Mouse (Mus musculus): Measurements from ENCODE around the gene Eif4b. TPM values are rescaled to one million over a fixed set of nuclear protein-coding genes. Genes with fewer than 3 reads are reported as not detected.
"Not testable (repeated sequence)": the region's sequence is repeated elsewhere in the genome, so short reads cannot be mapped to it uniquely, and the experiment has no call there.

Gene Eif4b
- total RNA-seq, 2 experiments from 2014 or later = 225 to 261 TPM

DNA sequence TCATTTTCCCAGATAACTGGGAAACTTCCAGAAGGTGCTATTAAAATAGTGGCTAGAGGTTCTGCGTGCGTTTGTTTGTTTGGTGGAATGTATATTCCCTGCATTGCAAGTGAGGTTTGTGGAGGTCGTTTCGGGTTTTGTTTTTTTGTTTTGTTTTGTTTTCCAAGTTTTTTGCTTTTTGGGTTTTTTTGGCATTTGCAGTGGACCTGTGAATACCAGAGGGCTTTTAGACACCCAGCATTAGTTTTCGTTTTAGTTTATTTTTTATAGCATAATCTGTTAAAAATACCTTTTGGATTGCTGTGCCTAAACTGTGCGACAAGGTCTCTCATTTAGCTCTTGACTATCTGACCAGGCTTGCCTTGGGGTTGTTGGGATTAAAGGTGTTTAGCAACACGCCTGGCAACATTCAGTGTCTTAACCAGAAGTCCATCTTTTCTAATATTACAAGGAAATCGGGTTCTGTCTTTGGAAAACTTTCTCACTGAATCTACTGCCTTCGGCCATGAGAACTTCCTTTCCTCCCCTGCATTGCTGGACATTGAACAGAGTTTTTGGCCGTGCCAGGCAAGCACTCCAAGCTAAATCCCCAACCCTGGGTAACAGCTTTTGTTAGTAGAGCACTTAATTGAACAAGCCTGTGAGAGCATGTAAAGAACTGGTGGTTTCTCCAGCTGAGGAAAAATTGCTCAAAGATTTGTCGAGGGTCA, 1.5 kb downstream of the Eif4b start:
- DNase-seq = no peak

DNA sequence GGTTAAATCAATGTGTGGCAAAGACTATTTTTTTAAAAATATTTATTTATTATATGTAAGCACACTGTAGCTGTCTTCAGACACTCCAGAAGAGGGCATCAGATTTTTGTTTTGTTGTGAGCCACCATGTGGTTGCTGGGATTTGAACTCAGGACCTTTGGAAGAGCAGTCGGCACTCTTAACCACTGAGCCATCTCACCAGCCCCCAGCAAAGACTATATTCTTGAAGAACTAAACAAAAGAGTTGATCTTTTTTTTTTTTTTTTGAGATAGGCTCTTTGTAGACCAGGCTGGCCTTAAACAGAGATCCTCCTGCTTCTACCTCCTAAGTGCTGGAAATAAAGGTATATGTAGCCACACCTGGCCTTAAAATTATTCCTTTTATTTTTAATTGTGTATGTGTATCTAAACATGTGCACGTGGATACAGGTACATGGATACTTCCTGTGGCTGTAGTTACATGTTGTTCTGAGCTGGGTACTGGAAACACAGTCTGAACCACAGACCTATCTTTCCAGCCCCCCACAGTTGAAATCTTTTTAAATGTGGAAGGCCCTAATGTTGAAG, 3.6 kb downstream of the Eif4b start:
- no peak for DNase-seq

DNA sequence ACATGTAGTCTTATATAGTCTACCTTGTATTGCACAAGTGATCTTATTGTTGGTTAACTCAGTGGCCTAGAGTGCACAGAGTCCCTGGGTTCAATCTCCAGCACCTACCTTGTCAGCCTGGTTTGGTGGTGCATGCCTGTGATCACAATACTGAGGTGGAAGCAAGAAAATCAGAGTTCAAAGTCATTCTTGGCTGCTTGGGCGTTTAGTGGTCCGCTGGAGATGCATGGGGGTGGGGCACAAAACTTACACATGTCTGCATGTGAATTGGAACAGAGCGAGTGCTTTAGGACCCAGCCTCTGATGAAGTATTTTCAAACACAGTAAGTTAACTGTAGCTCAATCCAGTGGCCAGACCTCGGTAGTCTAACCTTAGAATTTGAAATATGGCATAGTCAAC, 5.6 kb downstream of the Eif4b start:
- DNase-seq = no peak

DNA sequence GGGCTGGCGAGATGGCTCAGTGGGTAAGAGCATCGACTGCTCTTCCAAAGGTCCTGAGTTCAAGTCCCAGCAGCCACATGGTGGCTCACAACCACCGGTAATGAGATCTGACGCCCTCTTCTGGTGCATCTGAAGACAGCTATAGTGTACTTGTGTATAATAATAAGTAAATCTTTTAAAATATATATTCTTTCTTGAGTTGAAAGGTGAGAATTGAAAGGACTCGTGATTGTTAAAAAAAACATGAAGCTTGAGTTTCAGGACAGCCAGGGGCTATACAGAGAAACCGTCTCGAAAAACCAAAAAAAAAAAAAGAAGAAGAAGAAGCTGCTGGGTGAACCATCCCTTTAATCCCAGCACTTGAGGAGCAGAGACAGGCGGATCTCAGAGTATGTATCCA, 6.4 kb downstream of the Eif4b start:
- DNase-seq = not testable (repeated sequence)

DNA sequence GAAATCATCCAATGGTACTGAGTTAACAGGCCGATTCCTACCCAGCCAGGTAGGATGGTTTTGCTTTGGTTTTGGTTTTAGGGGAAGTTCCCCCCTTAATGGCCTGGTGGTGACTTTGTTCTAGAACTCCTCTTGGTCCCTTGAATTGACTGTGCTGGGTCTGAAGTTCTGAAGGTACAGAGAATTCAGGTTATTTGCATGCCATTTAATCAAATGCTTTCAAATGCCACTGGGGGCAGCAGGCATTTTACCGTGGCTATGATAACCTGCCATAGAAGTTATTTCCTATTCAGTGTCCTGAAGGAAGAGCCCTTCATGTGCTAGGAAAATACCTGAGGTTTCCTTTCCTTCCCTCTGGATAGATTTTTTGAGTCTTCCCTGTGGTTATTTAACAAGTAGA, 6.9 kb downstream of the Eif4b start:
- no peak for DNase-seq

DNA sequence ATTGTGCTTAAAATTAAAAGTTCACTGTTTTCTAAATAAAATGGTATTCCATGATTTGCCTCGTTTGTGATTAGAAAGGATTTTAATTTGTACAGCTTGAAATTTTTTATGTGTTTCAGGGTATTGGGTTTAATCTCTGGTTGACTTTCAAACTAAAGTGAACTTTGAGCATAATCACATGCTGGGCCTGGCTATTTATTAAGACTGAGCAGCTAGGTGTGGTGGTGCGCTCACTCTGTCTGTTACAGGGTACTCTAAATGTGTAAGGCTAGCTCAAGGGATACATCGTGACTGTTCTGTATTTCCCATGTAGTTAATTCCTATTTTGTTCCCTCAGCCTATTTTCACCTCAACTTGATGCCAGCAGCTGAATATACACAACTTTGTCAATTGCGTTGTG, 8.6 kb downstream of the Eif4b start:
- DNase-seq = no peak

DNA sequence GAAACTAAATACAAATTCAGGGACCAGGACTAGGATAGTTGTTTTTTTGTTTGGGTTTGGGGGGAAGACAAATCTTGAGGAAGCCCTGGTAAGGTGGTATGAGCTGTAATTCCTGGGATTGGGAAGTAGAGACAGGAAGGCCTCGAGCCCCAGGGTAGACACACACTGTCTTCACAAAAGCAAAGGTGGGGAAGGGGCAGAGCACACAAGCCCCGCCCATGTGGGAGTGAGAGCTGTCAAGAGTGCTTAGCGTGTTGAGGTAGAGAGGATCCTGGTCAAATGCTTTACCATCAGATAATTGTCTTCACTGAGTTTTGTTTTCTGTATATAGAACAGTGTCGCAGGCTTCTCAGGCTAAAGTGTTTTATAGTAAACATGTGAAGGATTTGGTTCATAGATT, 9.5 kb downstream of the Eif4b start:
- DNase-seq = no peak

DNA sequence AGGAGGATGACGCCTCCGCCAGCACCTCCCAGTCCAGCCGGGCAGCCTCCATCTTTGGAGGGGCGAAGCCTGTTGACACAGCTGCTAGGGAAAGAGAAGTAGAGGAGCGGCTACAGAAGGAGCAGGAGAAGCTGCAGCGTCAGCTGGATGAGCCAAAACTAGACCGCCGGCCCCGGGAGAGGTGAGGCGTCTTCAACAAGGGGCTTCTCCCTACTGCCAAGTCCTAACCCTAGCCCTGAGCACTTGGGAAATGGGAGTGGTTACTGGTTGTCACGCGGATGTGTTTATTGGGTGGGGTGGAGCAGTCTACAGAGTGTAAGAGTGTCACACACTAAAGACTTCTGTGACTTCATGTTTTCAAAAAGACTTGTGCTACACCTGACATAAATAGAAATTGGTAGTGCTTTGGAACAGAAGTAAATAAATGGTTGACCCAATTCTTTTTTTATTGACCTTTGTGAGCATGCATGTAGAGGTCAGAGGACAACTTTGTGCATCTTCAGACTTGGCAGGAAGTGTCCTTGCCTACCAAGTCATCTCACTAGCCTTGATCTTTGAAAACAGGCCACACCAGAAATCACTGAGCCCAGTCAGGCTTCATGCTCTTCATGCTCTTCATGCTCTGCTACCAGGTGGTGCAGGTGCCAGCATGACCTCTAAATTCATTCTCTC, 16.5 kb downstream of the Eif4b start:
- no peak for DNase-seq

DNA sequence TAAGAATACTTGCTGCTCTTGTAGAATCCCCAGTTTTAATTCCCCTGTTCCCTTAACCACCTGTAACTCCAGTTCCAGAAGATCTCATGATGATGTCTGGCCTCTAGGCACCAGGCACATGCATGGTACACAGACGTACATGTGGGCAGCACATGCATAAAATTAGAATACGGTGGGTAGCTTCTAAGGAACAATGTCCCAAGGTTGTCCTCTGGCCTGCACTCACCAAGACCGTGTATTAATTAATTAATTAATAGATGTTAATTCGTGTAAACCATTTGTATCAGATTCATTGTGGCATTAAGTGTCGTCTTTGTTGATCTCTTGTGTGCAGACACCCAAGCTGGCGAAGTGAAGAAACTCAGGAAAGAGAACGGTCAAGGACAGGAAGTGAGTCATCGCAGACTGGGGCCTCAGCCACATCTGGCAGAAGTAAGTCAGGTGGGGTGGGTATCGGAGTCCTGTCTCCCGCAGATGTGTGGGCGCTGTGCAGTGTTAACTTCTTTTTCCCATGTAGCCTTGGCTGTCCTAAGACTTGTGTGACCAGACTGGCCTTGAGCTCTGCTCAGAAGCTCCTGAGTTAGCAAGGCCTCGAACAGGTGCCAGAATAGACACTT, 17.6 kb downstream of the Eif4b start:
- peak; percentile 71 to 75 for DNase-seq

DNA sequence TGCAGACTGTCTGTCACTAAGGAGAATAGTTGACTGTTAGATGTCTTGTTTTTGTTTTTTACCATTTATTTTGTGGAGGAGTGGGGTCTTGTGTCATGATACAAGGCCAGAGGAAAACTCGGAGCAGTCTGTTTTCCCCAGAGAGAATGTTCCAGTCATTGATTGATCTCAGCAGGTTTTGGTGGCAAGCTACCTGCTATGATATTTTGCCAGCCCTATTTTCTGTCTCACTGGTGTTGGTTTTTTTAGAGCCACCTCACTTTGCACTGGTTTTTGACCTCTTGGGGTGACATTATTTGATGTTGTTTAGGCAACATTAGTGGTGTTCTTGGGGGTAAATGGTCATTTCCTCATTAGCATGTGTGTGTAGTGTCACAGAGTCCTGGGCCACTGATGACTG, 18.1 kb downstream of the Eif4b start:
- DNase-seq = no peak

DNA sequence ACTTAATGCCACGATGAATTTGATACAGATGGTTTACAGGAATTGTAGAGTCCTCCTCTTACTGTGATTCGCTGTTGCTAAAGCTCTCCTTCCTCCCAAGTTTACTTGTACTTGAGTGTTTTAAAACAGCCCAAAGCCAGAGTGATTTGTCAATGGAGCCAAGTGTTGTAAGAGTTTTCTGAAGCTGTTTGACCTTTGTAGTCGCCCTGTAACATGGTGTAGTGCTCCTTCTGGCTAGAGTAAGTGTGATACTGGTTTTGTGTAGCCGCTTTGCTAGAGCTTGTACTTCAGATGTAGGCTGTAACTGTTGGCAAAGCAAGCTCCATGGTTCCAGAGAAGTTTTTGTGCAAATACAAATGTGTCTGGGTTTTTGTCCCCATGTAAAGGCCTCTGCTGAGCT, 18.6 kb downstream of the Eif4b start:
- no peak for DNase-seq

DNA sequence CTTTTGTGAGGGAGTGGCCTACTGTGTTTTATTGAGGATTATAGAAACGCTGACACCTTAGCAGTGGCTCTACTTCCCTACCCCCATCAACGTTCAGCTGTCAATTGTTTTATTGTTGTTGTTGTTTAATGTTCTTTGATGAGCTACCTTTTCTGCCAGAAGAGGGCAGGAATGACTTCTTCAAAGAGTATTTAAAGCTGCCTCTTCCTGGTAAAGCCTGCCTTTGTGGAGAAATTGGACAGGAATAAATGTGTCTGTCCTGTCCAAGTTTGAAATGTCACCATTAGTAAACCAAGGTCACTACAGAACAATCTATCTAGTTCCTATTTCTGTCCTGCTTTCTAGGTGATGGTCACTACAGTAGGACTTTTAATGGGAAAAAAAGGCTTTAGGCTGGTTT, 20.6 kb downstream of the Eif4b start:
- DNase-seq = no peak

DNA sequence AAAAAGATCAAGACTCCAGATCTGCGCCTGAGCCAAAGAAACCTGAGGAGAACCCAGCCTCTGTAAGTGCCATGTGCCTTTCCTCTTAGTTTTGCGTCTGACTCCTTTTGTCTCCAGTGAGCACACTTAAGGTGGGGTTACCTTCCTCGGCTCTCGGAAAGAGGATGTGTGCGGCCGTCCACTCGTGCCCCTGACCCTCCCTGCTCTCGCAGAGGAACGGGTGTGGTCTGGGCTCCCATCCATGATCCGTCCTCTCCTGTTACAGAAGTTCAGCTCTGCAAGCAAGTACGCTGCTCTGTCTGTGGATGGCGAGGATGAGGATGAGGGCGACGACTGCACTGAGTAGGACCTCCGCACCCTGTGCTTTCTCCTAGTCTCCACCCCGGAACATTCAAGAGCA, 21.4 kb downstream of the Eif4b start:
- no peak for DNase-seq

DNA sequence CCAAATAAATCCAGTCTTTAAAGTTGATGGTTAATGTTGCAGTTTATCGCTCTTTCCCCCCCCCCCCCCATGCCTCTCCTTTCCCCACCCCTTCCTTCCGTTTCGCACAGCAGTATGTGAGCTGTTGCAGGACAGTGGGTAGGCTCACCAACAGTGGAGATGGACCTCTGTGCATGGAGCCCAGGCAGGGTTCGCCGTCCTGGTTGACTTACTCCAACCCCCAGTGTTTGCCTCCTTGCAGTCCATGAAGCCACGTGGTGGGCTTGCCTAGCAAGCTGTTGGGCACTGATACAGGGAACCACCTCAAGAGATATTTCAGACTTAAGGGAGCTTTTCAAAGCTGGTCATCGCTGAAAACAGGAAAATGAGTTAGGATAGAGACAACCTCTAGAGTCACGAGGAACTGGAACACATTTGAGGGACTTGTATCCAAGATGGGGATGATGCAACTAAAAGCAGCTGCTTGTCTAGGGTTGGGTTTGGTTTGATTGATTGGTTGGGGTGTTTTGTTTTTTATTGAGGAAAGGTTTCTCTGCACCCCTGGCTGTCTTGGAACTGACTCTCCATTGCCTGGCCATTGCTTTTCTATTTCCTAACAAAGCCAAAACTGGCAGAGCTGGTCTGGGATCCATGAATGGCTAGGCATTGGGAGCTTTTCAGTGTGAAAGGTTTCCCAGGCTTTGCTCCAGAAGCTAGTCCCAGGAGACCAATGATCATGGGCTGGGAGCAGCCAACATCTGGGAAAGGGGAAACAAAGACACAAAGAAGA, 23.8 kb downstream of the Eif4b start:
- no peak for DNase-seq

DNA sequence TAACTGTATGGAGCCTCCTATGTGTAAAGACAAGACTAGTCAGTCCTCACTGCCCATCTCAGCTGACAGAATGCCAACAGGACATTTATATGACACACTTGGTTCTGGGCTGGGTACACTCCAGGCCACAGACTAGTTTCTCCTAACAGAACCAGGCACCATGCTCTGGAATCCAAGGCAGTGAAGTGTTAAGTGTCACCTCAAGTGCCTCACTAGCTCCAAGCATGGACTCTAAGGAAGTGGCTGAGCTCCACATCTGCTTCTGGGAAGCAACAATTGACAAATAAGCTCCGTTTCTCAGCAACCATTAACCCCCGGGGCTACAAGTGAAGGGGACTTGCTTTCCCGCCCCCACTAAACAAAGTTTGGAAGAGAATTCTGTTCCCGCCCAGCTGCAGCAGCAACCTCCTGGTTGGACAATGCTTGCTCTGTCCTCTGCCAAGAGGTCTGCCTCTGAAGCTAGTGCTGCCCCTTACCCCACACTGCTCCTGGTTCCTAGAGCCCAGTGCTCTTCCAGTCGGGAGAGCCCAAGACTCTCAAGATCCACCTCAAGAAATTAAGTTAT, 24.5 kb downstream of the Eif4b start:
- DNase-seq = no peak

DNA sequence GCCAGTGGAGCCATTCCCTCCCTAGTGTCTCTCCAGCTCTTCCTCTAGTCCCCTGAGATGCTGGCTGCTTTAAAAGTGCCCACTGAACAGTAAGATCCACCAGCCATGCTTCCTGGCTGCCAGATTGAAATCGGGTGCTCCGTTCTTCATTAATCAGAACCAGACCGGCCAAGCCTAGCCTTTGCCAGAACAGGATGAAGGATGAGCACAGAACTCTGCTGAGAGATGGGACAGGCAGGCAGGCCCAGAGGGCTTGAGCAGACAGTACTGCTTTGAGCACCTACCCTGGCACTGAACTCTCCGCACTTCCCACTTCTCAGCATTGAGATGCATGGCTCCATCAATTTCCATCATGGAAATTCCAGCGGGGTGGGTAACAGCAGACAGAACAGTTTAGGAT, 25.7 kb downstream of the Eif4b start:
- DNase-seq = no peak

DNA sequence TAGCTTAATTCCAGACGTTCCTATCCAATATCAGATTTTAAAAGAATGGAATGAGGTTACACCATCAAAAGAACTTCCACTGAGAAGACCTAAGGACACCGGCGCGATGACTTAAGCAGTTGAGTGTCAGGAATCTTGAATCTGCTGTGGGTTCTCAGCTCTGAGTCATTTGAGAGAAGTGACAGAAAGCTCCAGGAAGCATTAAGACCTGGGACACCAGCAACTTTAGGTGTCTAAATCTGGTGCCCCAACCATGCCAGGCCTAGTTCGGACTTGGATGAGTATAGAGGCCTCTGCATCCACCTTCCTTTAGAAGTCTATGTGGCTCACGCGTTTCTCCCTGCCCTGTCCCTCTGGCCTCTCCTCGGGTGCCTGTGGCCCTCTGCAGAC, 26.2 kb downstream of the Eif4b start:
- no peak for DNase-seq

DNA sequence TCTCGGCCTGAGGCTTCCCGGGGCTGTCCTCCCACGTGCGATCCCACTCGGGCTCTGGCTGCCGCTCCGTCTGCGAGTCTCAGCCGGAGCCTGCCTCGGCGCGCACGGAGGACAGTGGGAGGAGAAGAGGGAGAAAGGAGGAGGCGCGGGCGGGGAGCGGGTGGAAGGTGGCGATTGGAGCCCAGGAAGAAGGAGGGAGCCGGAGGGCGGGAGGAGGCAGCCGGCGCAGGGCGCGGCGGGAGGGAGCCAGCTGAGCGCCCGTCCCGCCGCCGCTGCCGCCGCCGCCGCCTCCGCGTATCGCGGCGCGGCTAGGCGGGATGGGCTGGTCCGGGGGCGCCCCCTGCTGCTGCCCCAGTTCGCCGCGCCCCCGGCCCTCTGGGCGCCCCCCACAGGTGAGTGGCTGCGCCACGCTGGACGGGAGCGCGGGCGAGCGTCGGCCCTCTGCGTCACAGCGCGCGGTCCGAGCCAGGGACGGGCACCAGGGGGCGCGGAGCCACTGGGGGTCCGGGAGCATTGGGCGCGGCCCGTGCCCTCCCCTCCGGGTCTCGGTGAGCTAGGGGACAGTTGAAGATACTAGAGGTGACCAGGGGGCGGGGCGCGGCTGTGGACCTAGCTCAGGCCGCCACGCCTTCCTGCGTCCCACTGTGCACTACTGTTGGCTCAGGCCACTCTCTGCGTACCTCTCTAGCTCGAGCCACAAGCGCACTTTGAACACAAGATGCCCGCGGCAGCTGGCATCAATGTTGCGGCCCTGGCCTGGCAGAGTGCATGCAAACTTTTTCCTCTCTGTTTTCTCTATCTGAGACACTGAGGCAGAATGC, 26.8 kb downstream of the Eif4b start, which contains the start of gene Tns2:
TSS of gene Tns2 (plus strand) at position 253 of the 821 bp plus-strand sequence.
- DNase-seq = peak; percentile 93

DNA sequence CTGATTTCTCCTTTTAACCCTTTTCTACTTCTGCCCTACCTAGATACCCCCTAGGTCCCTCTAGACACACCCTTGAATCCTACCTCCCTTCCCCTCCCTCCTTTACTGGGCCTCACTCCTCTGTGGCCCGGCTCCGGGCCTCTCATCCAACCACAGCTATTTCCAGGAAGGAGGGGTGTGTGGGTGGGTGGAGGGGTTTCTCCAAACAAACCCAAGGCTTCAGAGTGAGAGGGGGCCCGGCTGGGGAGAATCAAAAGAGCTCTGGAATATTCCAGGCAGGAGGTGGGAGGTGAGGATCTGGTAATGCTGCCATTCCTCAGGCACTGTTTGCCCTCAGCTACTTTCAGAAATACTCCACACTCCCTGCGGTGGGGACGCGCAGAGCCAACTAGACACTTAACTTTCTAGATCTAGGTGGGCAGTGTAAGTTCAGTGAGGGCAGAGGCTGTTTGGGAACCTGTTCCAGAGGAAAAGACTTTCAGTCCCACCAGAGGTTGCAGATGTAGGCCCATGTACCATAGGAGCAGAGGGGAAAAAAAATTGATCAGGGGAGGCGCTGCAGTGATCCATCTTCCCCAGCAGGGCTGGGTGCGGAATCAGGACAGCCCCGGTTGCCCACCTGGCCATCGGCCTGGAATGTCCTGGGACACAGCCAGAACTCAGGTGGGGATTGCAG, 27.6 kb downstream of the Eif4b start:
- no peak for DNase-seq

DNA sequence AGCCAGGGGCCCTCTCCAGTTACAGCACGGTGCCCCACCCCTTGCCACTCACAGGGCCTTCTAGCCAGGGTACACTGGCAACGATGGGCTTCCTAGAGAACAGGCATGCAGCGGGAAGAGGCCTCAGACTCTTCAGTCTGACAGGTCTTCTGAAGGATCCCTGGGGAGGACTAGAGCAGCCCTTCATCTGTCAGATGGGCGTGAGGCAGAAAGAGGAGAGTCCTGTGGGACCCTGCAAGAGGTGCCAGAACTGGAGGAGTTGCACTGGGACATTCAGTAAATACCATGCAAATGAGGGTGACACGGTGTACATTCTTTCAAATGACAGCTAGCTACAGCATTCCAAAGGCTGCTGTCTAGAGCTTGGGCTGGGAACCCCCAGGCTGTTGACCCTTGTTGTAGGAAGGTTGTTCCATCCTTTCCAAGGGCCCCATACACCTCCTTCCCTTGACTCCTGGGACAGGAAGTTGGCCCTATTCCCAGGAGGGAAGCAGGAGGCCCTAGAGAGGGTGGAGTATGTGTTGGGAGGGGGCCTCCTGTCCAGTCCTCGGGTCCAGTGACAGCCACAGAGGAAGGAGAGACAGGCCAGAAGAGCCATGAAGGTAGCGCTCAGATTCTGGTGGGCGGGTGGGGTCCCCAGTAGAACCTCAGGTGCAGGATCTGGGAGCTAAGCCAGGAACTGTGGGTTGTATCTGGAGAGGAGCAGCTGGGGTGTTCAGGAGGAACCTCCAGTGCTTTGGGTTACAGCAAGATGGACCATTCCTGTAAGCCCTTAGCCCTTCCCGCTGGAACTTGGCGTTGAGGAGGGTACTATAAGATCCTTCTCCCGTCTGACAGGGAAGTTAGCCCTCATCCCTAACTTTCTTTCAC, 28.3 kb downstream of the Eif4b start:
- DNase-seq = peak; percentile 66 to 67
